Mouse (Mus musculus) limb, embryonic 10.5 days (tissue): ENCODE results near the gene Olfr1291-ps1. TPM values are rescaled to one million over a fixed set of nuclear protein-coding genes. Genes with fewer than 3 reads are reported as not detected.

Experiments used
- DNase-seq: peaks from one replicate; pipeline ENCODE4 v3.0.0-alpha.2; 2017; ENCODE audit warnings: low spot score
- H3K27ac ChIP-seq: fragments of 300-500 bp; sonication (generic); 2 replicates; pipeline ENCODE4 v1.5.1; 2016; ENCODE audit warnings: mild to moderate bottlenecking
- H3K27me3 ChIP-seq: fragments of 300-500 bp; sonication (generic); 2 replicates; pipeline ENCODE4 v1.6.1; 2016; ENCODE audit warnings: low read depth, mild to moderate bottlenecking; ENCODE audit not compliant: poor library complexity, severe bottlenecking
- H3K36me3 ChIP-seq: fragments of 300-500 bp; sonication (generic); 2 replicates; pipeline ENCODE4 v1.6.1; 2016; ENCODE audit warnings: mild to moderate bottlenecking, moderate library complexity
- H3K4me1 ChIP-seq: fragments of 300-500 bp; sonication (generic); 2 replicates; pipeline ENCODE4 v1.6.1; 2016
- H3K4me3 ChIP-seq: fragments of 300-500 bp; sonication (generic); 2 replicates; pipeline ENCODE4 v1.5.1; 2016; ENCODE audit warnings: mild to moderate bottlenecking, moderate library complexity
- H3K9me3 ChIP-seq: fragments of 300-500 bp; sonication (generic); replicated peaks from 2 replicates; pipeline ENCODE4 v1.6.1; 2016; ENCODE audit warnings: mild to moderate bottlenecking
- WGBS: fragments of 180-500 bp; shearing (Covaris S2); methylation state at CpG from one replicate; pipeline ENCODE4 v1.1.7; 2016; 5-methylcytosine and 5-hydroxymethylcytosine counted together
- polyA plus RNA-seq: library from polyadenylated mRNA; unstranded; fragments of >200 nt; fragmentation: Nextera tagmentation; extraction: Ambion mirVana; gene quantifications from 2 replicates; pipeline ENCODE4 v1.2.1, GENCODE M21; 2016

The Olfr1291-ps1 gene
- not detected in 2 replicates for polyA plus RNA-seq

- DNase-seq: no peak
- Histone ChIP-seq H3K9me3 (no peaks in the 10 kb centered on the region), H3K27ac (no peak within 1 kb of the TSS), H3K36me3 (no peaks in the 10 kb centered on the region), H3K4me1 (no peaks in the 10 kb centered on the region), H3K27me3 (no peaks in the 10 kb centered on the region), H3K4me3 (no peak within 1 kb of the TSS)
- WGBS: 95% methylated on average over 3 of the region's 3 CpGs
Measured at GRCm38 (mm10) chr2:111496880-111497279, at the start of gene Olfr1291-ps1. Gene Olfr1291-ps1 (plus strand): TSS chr2:111497180.

DNA sequence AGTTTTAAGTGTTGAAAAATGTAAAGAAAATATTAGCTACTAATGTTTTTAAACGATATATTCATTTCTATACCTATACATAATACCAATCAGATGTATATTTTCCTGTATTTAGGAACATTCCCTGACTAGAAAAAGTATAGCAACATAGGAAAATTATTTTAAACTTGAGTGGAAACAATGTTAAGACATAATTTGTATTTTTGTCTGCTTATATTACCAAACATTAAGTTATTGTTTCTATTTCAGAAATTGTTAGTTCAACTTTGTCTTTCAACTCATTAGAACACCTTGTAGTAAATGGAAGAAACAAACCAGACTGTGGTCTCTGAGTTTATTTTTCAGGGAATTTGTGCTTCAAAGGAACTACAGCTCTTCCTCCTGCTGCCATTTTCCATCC is 48.1 kb upstream of the Olfr1291-ps1 start, which contains the start of gene Olfr1287:
Gene Olfr1287 (plus strand): TSS at position 301 of the 400 bp plus-strand sequence.
- Histone ChIP-seq H3K27ac (no peak within 1 kb of the TSS), H3K27me3 (no peaks in the 10 kb centered on the region), H3K36me3 (no peaks in the 10 kb centered on the region), H3K9me3 (no peaks in the 10 kb centered on the region), H3K4me3 (no peak within 1 kb of the TSS), H3K4me1 (no peaks in the 10 kb centered on the region)
- no peak for DNase-seq
- 78% methylated on average over 1 of the region's 1 CpGs for WGBS

GRCm38 (mm10) chr2:111473801-111474200 is 23.2 kb upstream of the Olfr1291-ps1 start, which contains the start of gene Olfr1288:
Gene Olfr1288 (plus strand): TSS chr2:111474101.
- Histone ChIP-seq H3K9me3 (no peaks in the 10 kb centered on the region), H3K4me1 (no peaks in the 10 kb centered on the region), H3K4me3 (no peak within 1 kb of the TSS), H3K36me3 (no peaks in the 10 kb centered on the region), H3K27me3 (no peaks in the 10 kb centered on the region), H3K27ac (no peak within 1 kb of the TSS)
- 89% methylated on average over 1 of the region's 1 CpGs for WGBS
- no peak for DNase-seq

DNA sequence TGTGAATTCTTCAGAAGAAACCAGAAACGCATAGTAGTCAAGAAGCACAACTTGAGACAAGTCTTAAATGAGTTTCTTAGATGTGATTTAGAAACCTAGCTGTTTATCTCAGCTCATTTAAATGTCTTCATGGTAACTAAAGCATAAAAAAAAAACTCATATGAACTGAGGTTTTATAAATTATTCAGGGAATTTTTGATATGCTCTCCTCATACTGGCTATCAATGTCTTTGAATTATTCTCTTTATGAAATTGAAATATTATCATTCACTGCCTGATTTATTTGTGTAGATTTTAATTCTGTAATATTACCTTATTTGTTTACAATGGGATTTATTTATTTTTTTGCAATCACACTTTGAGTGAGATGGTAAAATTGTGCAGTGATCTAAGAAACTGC is 16.5 kb upstream of the Olfr1291-ps1 start, which contains the start of gene Olfr1289:
Gene Olfr1289 (plus strand): TSS at position 301 of the 400 bp plus-strand sequence.
- Histone ChIP-seq H3K36me3 (no peaks in the 10 kb centered on the region), H3K27me3 (no peaks in the 10 kb centered on the region), H3K27ac (no peak within 1 kb of the TSS), H3K4me1 (no peaks in the 10 kb centered on the region), H3K4me3 (no peak within 1 kb of the TSS), H3K9me3 (no peaks in the 10 kb centered on the region)
- WGBS: 84% methylated on average over 1 of the region's 1 CpGs
- no peak for DNase-seq

DNA sequence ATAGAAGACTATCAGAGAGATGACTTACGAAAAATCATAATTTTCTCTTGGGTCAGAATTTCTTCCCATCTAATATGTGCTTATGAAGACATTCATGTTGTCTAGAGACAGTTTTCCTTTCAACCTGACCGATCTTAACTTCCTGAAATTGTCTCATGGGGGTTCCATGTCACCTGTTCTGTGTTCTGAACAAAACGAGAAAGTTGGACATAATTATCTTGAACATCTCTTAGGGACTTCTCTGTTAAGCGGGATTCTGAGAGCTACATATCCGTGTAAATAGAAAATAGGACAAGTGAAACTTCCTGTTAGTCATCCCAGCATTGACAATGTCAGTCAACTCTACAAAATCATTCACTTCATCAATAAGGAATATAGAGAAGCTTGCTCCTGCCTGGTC is 3.3 kb upstream of the Olfr1291-ps1 start, which contains the start of gene Olfr1290:
Gene Olfr1290 (minus strand): TSS at position 101 of the 400 bp plus-strand sequence.
- Histone ChIP-seq H3K4me3 (no peak within 1 kb of the TSS), H3K27me3 (no peaks in the 10 kb centered on the region), H3K4me1 (no peaks in the 10 kb centered on the region), H3K27ac (no peak within 1 kb of the TSS), H3K36me3 (no peaks in the 10 kb centered on the region), H3K9me3 (no peaks in the 10 kb centered on the region)
- no peak for DNase-seq
- WGBS: 80% methylated on average over 5 of the region's 5 CpGs

- H3K27ac ChIP-seq: no peak overlapping the region
- H3K4me3 ChIP-seq: no peak overlapping the region
- H3K27me3 ChIP-seq: no peaks in the 10 kb centered on the region
- 91% methylated on average over 10 of the region's 10 CpGs for WGBS
- no peaks in the 10 kb centered on the region for H3K36me3 ChIP-seq
- H3K9me3 ChIP-seq: 0 out of 2 replicates have a peak, but pooled peaks cover 3% of the 10 kb centered on the region
- DNase-seq: no peak
- no peaks in the 10 kb centered on the region for H3K4me1 ChIP-seq
Measured at GRCm38 (mm10) chr2:111517451-111517850, 20.5 kb downstream of the Olfr1291-ps1 start.

- H3K9me3 ChIP-seq: 0 out of 2 replicates have a peak, but pooled peaks cover 3% of the 10 kb centered on the region
- no peak for DNase-seq
- no peak within 1 kb of the TSS for H3K4me3 ChIP-seq
- no peaks in the 10 kb centered on the region for H3K27me3 ChIP-seq
- no peak within 1 kb of the TSS for H3K27ac ChIP-seq
- 90% methylated on average over 1 of the region's 1 CpGs for WGBS
- no peaks in the 10 kb centered on the region for H3K36me3 ChIP-seq
- H3K4me1 ChIP-seq: no peaks in the 10 kb centered on the region
Measured at GRCm38 (mm10) chr2:111524903-111525302, 27.9 kb downstream of the Olfr1291-ps1 start, which contains the start of gene Olfr1293-ps. Gene Olfr1293-ps (plus strand): TSS chr2:111525203.

DNA sequence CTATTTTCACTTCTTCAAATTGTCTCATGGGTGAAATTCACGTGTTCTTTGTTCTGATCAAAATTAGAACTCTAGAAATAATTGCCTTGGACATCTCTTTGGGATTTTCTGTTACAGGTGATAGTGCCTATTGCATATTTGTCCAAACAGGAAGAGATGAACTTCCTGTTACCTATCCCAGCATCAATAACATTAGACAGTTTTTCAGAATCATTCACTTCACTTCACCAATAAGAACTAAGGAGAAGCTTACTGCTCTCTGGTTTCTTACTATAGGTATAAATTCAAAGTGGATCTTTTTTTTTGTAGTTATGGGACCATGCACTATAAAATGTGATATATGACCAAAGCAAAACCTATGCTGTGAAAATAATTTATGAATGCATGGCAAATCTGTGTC is 43.2 kb downstream of the Olfr1291-ps1 start, which contains the start of gene Olfr1294:
Gene Olfr1294 (minus strand): TSS at position 101 of the 400 bp plus-strand sequence.
- WGBS: 81% methylated on average over 1 of the region's 1 CpGs

More for the DNA sequence above, 43.2 kb downstream of the Olfr1291-ps1 start, which contains the start of gene Olfr1294:
- no peak within 1 kb of the TSS for H3K27ac ChIP-seq
- no peaks in the 10 kb centered on the region for H3K9me3 ChIP-seq
- no peaks in the 10 kb centered on the region for H3K4me1 ChIP-seq
- no peaks in the 10 kb centered on the region for H3K36me3 ChIP-seq
- no peak within 1 kb of the TSS for H3K4me3 ChIP-seq
- no peak for DNase-seq
- no peaks in the 10 kb centered on the region for H3K27me3 ChIP-seq

Other genes starting within 250 kb of the Olfr1291-ps1 start
- gene Olfr1276, start 242.7 kb upstream of the Olfr1291-ps1 start, polyA plus RNA-seq: not detected in 2 replicates
- not detected in 2 replicates for gene Olfr1277, start 223.1 kb upstream of the Olfr1291-ps1 start, polyA plus RNA-seq
- not detected in 2 replicates for gene Olfr1278, start 207.0 kb upstream of the Olfr1291-ps1 start, polyA plus RNA-seq
- gene Olfr1279, start 196.5 kb upstream of the Olfr1291-ps1 start, polyA plus RNA-seq: not detected in 2 replicates
- gene Olfr1280, start 183.2 kb upstream of the Olfr1291-ps1 start, polyA plus RNA-seq: not detected in 2 replicates
- not detected in 2 replicates for gene Olfr1281, start 170.7 kb upstream of the Olfr1291-ps1 start, polyA plus RNA-seq
- gene Olfr1282, start 161.1 kb upstream of the Olfr1291-ps1 start, polyA plus RNA-seq: not detected in 2 replicates
- gene Olfr1283, start 130.4 kb upstream of the Olfr1291-ps1 start, polyA plus RNA-seq: not detected in 2 replicates
- gene Olfr1284, start 121.7 kb upstream of the Olfr1291-ps1 start, polyA plus RNA-seq: not detected in 2 replicates
- not detected in 2 replicates for gene Olfr1286, start 74.1 kb upstream of the Olfr1291-ps1 start, polyA plus RNA-seq
- gene Olfr1287, start 48.0 kb upstream of the Olfr1291-ps1 start, polyA plus RNA-seq: not detected in 2 replicates
- not detected in 2 replicates for gene Olfr1288, start 23.1 kb upstream of the Olfr1291-ps1 start, polyA plus RNA-seq
- gene Olfr1289, start 16.4 kb upstream of the Olfr1291-ps1 start, polyA plus RNA-seq: not detected in 2 replicates
- not detected in 2 replicates for gene Olfr1290, start 3.4 kb upstream of the Olfr1291-ps1 start, polyA plus RNA-seq
- gene Olfr1293-ps, start 28.0 kb downstream of the Olfr1291-ps1 start, polyA plus RNA-seq: not detected in 2 replicates
- gene Olfr1294, start 43.1 kb downstream of the Olfr1291-ps1 start, polyA plus RNA-seq: not detected in 2 replicates
- not detected in 2 replicates for gene Olfr1295, start 72.5 kb downstream of the Olfr1291-ps1 start, polyA plus RNA-seq
- not detected in 2 replicates for gene Olfr1297, start 129.3 kb downstream of the Olfr1291-ps1 start, polyA plus RNA-seq
- gene Olfr1298, start 152.0 kb downstream of the Olfr1291-ps1 start, polyA plus RNA-seq: not detected in 2 replicates
- not detected in 2 replicates for gene Olfr1299, start 164.2 kb downstream of the Olfr1291-ps1 start, polyA plus RNA-seq